Mouse (Mus musculus) intestine, embryonic 14.5 days (tissue): Measurements from ENCODE around the gene Fam178b. TPM values are rescaled to one million over a fixed set of nuclear protein-coding genes. Genes with fewer than 3 reads are reported as not detected.

Source experiments
- ATAC-seq: fragments of 200-750 bp; cut with Nextera tagmentation; replicated peaks from 2 replicates; pipeline ENCODE4 v1.8.0; 2017; ENCODE audit warnings: low read depth, moderate number of reproducible peaks, moderate TSS enrichment, moderate library complexity; ENCODE audit not compliant: low FRiP score, low TSS enrichment
- DNase-seq: peaks from one replicate; pipeline ENCODE4 v3.0.0-alpha.2; 2018; ENCODE audit warnings: low spot score
- H3K27ac ChIP-seq: fragments of 300-500 bp; sonication (generic); 2 replicates; pipeline ENCODE4 v1.5.1; 2014; ENCODE audit warnings: low read depth, mild to moderate bottlenecking, control low read depth
- H3K27me3 ChIP-seq: fragments of 300-500 bp; sonication (generic); replicated peaks from 2 replicates; pipeline ENCODE4 v1.6.1; 2014; ENCODE audit warnings: low read length, control low read depth; ENCODE audit not compliant: control insufficient read depth, insufficient read depth
- H3K36me3 ChIP-seq: fragments of 300-500 bp; sonication (generic); 2 replicates; pipeline ENCODE4 v1.6.1; 2014; ENCODE audit warnings: low read length, control low read depth; ENCODE audit not compliant: control insufficient read depth, insufficient read depth
- H3K4me1 ChIP-seq: fragments of 300-500 bp; sonication (generic); replicated peaks from 2 replicates; pipeline ENCODE4 v1.6.1; 2014; ENCODE audit warnings: low read length, control low read depth, mixed read lengths; ENCODE audit not compliant: control insufficient read depth, insufficient read depth
- H3K4me2 ChIP-seq: fragments of 300-500 bp; sonication (generic); 2 replicates; pipeline ENCODE4 v1.6.1; 2014; ENCODE audit warnings: low read length
- H3K4me3 ChIP-seq: fragments of 300-500 bp; sonication (generic); 2 replicates; pipeline ENCODE4 v1.5.1; 2014; ENCODE audit warnings: low read depth, low read length, control low read depth, mixed read lengths
- H3K9ac ChIP-seq: fragments of 300-500 bp; sonication (generic); 2 replicates; pipeline ENCODE4 v1.6.1; 2014; ENCODE audit warnings: mild to moderate bottlenecking, low read length
- H3K9me3 ChIP-seq: fragments of 300-500 bp; sonication (generic); 2 replicates; pipeline ENCODE4 v1.6.1; 2016; ENCODE audit warnings: low read length, control low read depth; ENCODE audit not compliant: control insufficient read depth
- WGBS: fragments of 180-500 bp; shearing (Covaris S2); extraction: QIAGEN DNeasy Blood & Tissue Kit; methylation state at CpG from one replicate; pipeline ENCODE4 v1.1.7; 2014; 5-methylcytosine and 5-hydroxymethylcytosine counted together
- polyA plus RNA-seq: library from polyadenylated mRNA; unstranded; fragments of >200 nt; fragmentation: Nextera tagmentation; extraction: Ambion mirVana; gene quantifications from 2 replicates; pipeline ENCODE4 v1.2.1, GENCODE M21; 2014

The Fam178b gene
- polyA plus RNA-seq, 1 experiment from 2014 or later, result 0.39 TPM

DNA sequence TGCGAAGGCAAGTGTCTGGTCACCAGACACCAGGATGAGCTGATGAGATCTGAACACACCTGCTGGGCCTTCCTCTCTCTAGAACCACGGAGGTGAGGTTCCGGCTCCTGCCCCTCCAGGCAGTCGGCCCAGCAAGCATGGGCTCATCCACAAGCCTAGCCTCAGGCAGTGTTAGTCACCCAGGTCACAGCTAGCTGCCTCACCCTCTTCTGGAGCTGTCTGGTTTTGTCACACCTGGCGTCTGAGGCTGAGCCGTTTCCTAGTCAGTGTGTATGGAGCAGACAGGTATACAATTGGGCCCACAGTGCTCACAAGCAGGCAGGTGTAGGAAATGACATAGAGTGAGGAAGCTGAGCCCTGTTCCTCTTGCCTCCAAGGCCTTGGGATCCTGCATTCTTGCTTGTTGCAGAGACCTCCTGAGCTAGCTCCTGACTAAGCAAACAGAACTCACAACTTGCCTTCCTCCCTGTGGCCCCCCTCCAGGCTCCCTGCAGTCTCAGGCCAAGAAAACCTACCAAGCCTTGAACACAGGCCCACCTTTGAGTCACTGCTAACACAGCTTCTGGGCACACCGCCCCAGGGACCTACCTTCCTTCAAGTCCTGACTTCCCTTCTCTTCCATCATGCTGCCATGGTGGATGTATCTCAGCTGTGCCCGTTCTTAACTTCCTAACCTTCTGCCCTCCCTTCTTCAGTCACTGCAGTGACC lies 99.4 kb downstream of the Fam178b start:
- no peaks in the 10 kb centered on the region for H3K27me3 ChIP-seq
- H3K4me1 ChIP-seq, result peaks cover 28% of the 10 kb centered on the region
- H3K27ac ChIP-seq, result no peak overlapping the region
- 79% methylated on average over 8 of the region's 8 CpGs for WGBS
- ATAC-seq, result no peak
- H3K9me3 ChIP-seq, result no peaks in the 10 kb centered on the region
- no peaks in the 10 kb centered on the region for H3K36me3 ChIP-seq
- no peak overlapping the region for H3K4me3 ChIP-seq
- no peak overlapping the region for H3K9ac ChIP-seq
- H3K4me2 ChIP-seq, result no peak overlapping the region
- no peak for DNase-seq

DNA sequence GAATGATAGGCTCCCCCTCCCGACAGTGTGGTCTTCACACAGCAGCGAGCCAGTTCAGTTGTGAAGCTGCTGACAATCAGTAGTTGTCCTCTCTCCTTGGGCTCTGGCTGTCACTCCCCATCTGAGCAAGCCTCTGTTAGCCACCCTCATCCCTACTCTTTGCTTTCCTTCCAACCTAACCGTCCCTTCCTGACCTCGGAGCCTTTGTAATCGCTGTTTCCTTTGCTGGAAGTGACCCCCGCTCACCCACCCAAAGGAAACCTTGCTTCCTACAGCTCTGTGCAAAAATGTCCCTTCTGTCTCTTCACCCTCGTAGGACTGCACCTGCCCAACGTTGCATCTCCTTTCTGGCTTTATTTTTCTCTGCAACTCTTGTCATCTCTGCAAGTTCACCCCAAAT lies 100.8 kb downstream of the Fam178b start:
- WGBS, result 88% methylated on average over 8 of the region's 8 CpGs
- Histone ChIP-seq H3K4me2 (no peak overlapping the region), H3K36me3 (no peaks in the 10 kb centered on the region), H3K9ac (no peak overlapping the region), H3K9me3 (no peaks in the 10 kb centered on the region), H3K27ac (no peak overlapping the region), H3K4me3 (no peak overlapping the region), H3K4me1 (peaks cover 23% of the 10 kb centered on the region), H3K27me3 (no peaks in the 10 kb centered on the region)
- no peak for ATAC-seq
- DNase-seq, result no peak

DNA sequence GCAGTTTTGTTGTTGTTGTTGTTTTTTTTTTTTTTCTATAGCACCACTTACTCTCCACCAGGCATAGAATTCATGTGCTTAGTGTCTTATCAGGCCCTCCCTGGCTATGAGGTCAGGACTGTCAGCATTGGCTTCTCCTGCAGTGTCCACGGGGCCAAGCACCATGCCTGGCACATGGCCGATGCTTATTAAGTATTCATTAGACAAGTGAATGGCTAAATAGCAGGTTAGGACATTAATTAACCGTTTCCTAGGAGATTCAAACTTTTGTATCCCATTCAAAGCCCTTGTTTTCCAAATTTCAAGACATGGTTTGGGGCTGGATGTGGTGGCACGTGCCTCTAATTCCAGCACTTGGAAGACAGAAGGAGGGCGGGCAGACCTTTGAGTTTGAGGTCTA lies 101.7 kb downstream of the Fam178b start:
- H3K4me2 ChIP-seq, result no peak overlapping the region
- no peaks in the 10 kb centered on the region for H3K9me3 ChIP-seq
- H3K4me3 ChIP-seq, result no peak overlapping the region
- H3K4me1 ChIP-seq, result peaks cover 27% of the 10 kb centered on the region
- ATAC-seq (no peak), DNase-seq (no peak)
- 73% methylated on average over 5 of the region's 5 CpGs for WGBS
- no peaks in the 10 kb centered on the region for H3K36me3 ChIP-seq
- H3K27ac ChIP-seq, result peak overlapping the region; percentile 83
- H3K9ac ChIP-seq, result no peak overlapping the region
- H3K27me3 ChIP-seq, result no peaks in the 10 kb centered on the region

DNA sequence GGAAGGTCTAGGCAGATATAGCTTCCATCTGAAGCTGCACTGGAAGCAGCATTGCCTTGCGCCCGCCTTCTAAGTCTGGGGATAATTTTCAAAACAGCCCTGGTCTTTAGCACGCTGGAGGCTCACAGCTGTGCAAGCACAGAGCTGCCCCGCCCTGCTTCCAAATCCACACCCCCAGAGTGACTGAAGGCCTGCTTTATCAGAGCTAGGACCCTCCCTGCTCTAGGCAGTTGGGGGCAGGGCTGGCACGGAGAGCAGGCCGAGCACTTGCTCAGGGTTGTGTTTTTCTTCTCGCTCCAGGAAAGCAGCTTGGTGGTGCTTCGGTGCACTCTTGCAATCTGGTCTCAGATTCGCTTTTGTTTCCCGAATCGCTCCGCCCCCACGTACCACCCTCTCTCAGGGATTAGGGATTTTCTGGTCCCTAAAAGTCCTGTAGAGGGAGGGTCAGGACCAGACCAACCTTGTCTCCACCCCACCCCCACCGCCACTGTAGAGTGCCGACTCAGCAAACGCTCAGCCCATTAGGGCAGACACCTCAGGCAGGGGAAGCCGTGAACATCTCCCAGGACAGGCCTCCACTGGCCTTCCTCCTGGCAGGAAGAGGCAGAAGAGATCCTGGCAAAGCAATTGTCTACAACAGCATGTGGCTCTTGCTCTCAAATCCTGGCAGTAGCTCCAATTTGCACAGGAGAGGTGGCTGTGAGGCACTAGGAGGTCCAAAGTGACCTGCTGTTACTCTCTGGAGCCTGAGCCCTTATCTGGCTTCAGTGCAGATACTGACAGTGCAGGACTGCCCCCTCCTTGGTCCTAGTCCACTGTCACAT lies 102.4 kb downstream of the Fam178b start:
- Histone ChIP-seq H3K9me3 (no peaks in the 10 kb centered on the region), H3K27ac (peak overlapping the region; percentile 83), H3K4me1 (peaks cover 28% of the 10 kb centered on the region), H3K4me2 (peak overlapping the region; percentile 52), H3K9ac (peak overlapping the region; percentile 1; the same call in 1 of the 2 replicates), H3K4me3 (no peak overlapping the region), H3K27me3 (no peaks in the 10 kb centered on the region), H3K36me3 (no peaks in the 10 kb centered on the region)
- ATAC-seq (peak; percentile 91), DNase-seq (peak; percentile 80)
- WGBS, result 2% methylated on average over 17 of the region's 17 CpGs

DNA sequence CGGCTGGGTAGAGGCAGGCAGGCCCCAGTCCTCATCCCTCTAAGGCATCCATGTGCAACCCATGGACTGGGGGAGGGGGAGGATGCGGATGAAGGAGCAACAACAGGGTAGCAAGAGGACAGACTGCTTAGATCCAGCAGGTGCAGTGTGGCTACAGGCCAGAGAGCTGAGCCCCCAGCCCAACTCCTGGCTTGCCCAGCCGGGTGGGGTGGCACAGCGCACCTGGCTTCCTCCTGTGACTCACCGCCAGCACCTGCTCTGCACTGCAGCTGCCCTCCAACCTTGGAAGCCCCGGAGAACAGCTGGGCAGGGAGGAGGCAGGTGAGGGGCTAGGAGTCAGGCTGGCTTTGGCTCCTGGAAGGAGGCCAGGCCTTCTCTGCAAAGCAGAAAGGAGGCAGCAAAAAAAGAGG lies 103.0 kb downstream of the Fam178b start:
- ATAC-seq (peak; percentile 60), DNase-seq (no peak)
- WGBS, result 20% methylated on average over 6 of the region's 6 CpGs
- Histone ChIP-seq H3K36me3 (no peaks in the 10 kb centered on the region), H3K27ac (peak overlapping the region; percentile 83), H3K27me3 (no peaks in the 10 kb centered on the region), H3K9me3 (no peaks in the 10 kb centered on the region), H3K4me2 (peak overlapping the region; percentile 52), H3K9ac (peak overlapping the region; percentile 1; the same call in 1 of the 2 replicates), H3K4me3 (no peak overlapping the region), H3K4me1 (peaks cover 30% of the 10 kb centered on the region)

DNA sequence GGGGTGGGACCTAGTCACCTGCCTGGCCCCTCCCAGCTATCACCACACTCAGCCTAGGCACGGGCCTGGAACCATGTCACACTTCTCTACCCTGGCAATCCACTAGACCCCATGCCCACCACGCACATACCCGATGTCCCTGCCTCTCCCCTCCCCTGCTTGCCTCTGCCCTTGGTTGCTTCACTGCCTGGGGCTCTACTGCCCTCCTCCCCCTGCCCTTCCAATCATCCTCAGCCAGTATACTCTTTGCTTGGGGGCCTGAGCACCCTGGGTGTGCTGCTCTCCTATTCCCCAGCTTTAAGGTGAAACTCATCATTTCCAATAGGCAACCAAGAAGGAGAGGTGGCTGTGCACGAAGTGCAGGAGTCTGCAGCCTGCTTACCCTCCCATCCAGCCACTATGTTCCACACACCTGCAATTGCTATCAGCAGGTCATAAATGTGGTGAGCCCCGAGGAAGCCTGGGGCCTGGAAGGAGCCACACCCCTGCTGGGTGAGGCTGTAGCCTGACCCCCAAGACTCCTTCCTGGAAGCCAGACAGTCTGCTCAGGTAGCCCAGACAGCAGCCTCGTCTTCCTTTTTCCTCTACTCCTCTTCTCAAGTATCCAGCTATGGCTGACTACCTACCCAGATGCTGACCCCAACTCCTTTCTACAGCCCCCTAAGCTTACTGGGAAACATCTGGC lies 105.8 kb downstream of the Fam178b start:
- DNase-seq (no peak), ATAC-seq (peak; percentile 41; the same call in 1 of the 2 replicates)
- 57% methylated on average over 6 of the region's 6 CpGs for WGBS
- Histone ChIP-seq H3K4me2 (no peak overlapping the region), H3K36me3 (no peaks in the 10 kb centered on the region), H3K27me3 (no peaks in the 10 kb centered on the region), H3K4me3 (no peak overlapping the region), H3K27ac (no peak overlapping the region), H3K9ac (no peak overlapping the region), H3K9me3 (no peaks in the 10 kb centered on the region), H3K4me1 (peaks cover 43% of the 10 kb centered on the region)

DNA sequence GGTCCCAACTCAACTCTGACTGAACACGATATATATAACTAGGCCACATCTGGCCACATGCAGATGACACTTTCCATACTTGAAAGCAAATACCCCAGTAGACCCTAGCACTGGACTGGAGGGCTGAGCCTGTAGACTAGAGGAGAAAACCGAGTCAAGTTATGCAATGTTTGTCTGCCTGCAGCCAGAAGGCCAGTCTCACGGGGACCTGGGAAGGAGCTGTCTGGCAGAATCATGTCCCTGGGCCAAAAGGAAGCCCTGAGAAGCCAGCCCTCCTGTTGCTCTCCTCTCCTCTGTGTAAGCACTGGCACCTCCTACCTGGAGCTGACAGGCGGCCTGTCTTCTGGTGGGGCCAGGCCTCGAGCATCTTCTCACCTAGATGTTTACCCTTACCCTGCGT lies 107.6 kb downstream of the Fam178b start:
- no peaks in the 10 kb centered on the region for H3K36me3 ChIP-seq
- H3K9me3 ChIP-seq, result no peaks in the 10 kb centered on the region
- 61% methylated on average over 6 of the region's 6 CpGs for WGBS
- H3K9ac ChIP-seq, result no peak overlapping the region
- no peak overlapping the region for H3K4me3 ChIP-seq
- no peak for DNase-seq
- H3K27ac ChIP-seq, result no peak overlapping the region
- no peak overlapping the region for H3K4me2 ChIP-seq
- ATAC-seq, result no peak
- H3K4me1 ChIP-seq, result peaks cover 38% of the 10 kb centered on the region
- no peaks in the 10 kb centered on the region for H3K27me3 ChIP-seq

DNA sequence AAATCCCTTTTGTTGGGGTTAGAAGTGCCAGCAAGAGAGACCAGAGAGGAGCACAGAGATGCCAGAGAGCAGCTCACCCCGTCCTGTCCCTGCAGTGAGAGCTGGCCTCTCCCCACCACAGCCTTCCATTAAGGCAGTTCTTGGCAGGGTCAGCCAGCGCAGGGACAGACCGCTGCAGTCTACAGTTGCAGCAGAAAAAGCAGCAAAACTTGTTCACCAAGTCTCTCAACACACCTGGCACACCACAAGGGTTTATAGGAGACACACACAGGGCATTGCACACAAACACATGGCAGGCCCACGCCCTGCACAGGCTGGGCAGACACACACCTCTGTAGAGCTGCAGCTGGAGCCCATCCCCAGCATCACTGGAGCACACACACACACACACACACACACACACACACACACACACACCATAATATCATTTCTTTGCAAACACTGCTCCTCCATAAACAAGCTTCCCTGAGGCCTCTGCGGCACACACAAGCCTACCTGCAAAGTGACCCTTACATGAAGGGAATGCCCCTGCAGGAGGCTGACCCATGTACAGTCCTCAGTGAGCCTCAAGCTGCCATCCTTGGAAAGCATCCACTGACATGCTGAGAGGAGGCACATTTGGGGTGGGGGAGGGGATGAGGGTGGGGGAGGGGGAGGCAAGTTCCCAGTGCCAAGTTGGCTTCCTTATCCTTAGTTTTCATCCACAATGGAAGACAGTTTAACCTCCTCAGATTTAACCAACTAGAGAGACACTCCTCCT lies 108.6 kb downstream of the Fam178b start:
- Histone ChIP-seq H3K27ac (no peak overlapping the region), H3K4me1 (peaks cover 37% of the 10 kb centered on the region), H3K4me3 (no peak overlapping the region), H3K4me2 (no peak overlapping the region), H3K9me3 (no peaks in the 10 kb centered on the region), H3K9ac (no peak overlapping the region), H3K27me3 (no peaks in the 10 kb centered on the region), H3K36me3 (no peaks in the 10 kb centered on the region)
- 74% methylated on average over 5 of the region's 5 CpGs for WGBS
- DNase-seq (no peak), ATAC-seq (no peak)
